ENCODE assay signal across 8 mouse cellular contexts in the genomic region with DNA sequence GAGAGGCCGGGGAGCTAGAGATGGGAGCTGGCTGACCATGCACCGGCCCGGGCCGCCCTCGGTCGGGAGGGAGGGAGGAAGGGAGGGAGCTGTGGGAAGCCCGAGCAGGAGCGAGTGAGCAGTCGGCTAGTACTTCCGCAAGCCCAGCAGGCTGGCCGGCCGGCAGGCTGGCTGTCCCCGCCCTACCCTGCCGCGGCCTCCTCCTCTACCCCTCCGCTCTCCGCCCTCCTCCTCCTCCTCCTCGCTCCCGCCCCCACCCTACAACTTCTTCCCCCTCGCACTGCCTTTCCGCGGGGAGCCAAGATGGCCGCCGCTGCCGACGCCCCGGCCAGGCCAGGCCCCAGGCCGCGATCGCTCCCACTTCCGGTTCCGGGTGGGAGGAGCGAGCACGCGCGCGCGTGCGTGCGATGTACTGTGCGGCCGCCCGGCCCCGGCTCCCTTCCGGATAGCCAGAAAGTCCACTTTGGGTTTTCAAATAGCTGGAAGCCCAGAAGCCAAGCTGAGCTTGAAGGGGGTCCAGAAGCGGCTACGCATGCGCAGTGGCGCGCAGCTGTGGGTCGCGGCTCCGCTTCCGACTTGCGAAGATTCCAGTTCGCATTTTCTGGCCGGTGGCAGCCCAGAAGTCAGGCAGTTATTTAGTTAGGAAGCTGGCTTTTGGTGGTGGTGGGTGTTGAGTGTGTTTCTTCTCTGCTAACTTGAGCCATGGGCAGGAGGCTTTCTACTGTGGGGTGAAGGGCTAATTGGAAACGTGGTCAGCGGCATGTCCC. TPM values are rescaled to one million over a fixed set of nuclear protein-coding genes. Genes with fewer than 3 reads are reported as not detected.
DNase-seq lines count a peak whose midpoint lies in the region; ATAC-seq and TF ChIP-seq lines count a peak whose summit lies in the region.

Gene Actr3 (minus strand): TSS at position 359 of the 767 bp plus-strand sequence.

- peak; percentile 33; the same call in 1 of the 2 replicates for TF ChIP-seq POLR2A in olfactory bulb, adult 2 months (IDR thresholded peaks at IDR 0.05; ENCODE audit: insufficient read depth, low read depth, low read length)
- peak; percentile 65 for TF ChIP-seq POLR2A in thymus, adult 2 months (IDR thresholded peaks at IDR 0.05; ENCODE audit: control insufficient read depth, extremely low read depth, insufficient read depth, low read length, poor library complexity)

- under 1% methylated on average over 49 of the region's 59 CpGs for WGBS in forebrain, embryonic 16.5 days
- under 1% methylated on average over 56 of the region's 59 CpGs for WGBS in lung, embryonic 14.5 days
- WGBS in olfactory bulb, adult 2 months: under 1% methylated on average over 51 of the region's 59 CpGs
- WGBS in thymus, adult 2 months: under 1% methylated on average over 53 of the region's 59 CpGs

- peaks cover 10% of the 10 kb centered on the region for H3K36me3 ChIP-seq in G1E (replicated peaks)
- H3K36me3 ChIP-seq in forebrain, embryonic 16.5 days (ENCODE audit: control insufficient read depth, insufficient read depth): no peaks in the 10 kb centered on the region
- H3K36me3 ChIP-seq in lung, embryonic 14.5 days (ENCODE audit: insufficient read depth): no peaks in the 10 kb centered on the region
- 0 out of 2 replicates have a peak, but pooled peaks cover 3% of the 10 kb centered on the region for H3K36me3 ChIP-seq in thymus, adult 2 months (ENCODE audit: control insufficient read depth, insufficient read depth, low read length)

- DNase-seq in G1E (ENCODE audit: low spot score): peak; percentile 97
- peak; percentile 99 to 100 for DNase-seq in cerebellum, adult 18-20 months
- DNase-seq in heart, postnatal 36 days: peak; percentile 100
- DNase-seq in layer of hippocampus, adult 2 months (ENCODE audit: low spot score in 2 of 2): peak; percentile 100
- DNase-seq in lung, embryonic 14.5 days: peak; percentile 100
- peak; percentile 100 for DNase-seq in thymus, adult 2 months

- H3K4me3 ChIP-seq in G1E (ENCODE audit: low read depth, low read length): peak within 1 kb of the TSS; percentile 83
- H3K4me3 ChIP-seq in forebrain, embryonic 16.5 days (replicated peaks; ENCODE audit: low read length): peak within 1 kb of the TSS; percentile 88
- peak within 1 kb of the TSS; percentile 91 for H3K4me3 ChIP-seq in layer of hippocampus, adult 2 months
- H3K4me3 ChIP-seq in lung, embryonic 14.5 days (ENCODE audit: low read depth, low read length): peak within 1 kb of the TSS; percentile 71
- peak within 1 kb of the TSS; percentile 96 for H3K4me3 ChIP-seq in olfactory bulb, adult 2 months (ENCODE audit: insufficient read depth, low read depth, low read length)
- peak within 1 kb of the TSS; percentile 79 for H3K4me3 ChIP-seq in thymus, adult 2 months (ENCODE audit: control insufficient read depth, insufficient read depth, low read length)

- H3K9ac ChIP-seq in forebrain, embryonic 16.5 days (replicated peaks; ENCODE audit: low read depth, low read length): peak within 1 kb of the TSS; percentile 94
- H3K9ac ChIP-seq in lung, embryonic 14.5 days: peak within 1 kb of the TSS; percentile 81

- peaks cover 53% of the 10 kb centered on the region for H3K4me1 ChIP-seq in G1E (ENCODE audit: insufficient read depth, low read depth, low read length)
- peaks cover 18% of the 10 kb centered on the region for H3K4me1 ChIP-seq in forebrain, embryonic 16.5 days (replicated peaks; ENCODE audit: control insufficient read depth, insufficient read depth, low read length)
- H3K4me1 ChIP-seq in lung, embryonic 14.5 days (ENCODE audit: insufficient read depth): peaks cover 20% of the 10 kb centered on the region
- peaks cover 2% of the 10 kb centered on the region; the same call in 1 of the 2 replicates for H3K4me1 ChIP-seq in olfactory bulb, adult 2 months (ENCODE audit: control insufficient read depth, insufficient read depth, low read length)
- H3K4me1 ChIP-seq in thymus, adult 2 months (replicated peaks; ENCODE audit: control insufficient read depth, insufficient read depth, low read length): peaks cover 14% of the 10 kb centered on the region

- no peaks in the 10 kb centered on the region for H3K27me3 ChIP-seq in G1E (ENCODE audit: insufficient read depth, low read length)
- no peaks in the 10 kb centered on the region for H3K27me3 ChIP-seq in forebrain, embryonic 16.5 days (replicated peaks; ENCODE audit: control insufficient read depth, insufficient read depth, low read length)
- no peaks in the 10 kb centered on the region for H3K27me3 ChIP-seq in lung, embryonic 14.5 days (ENCODE audit: insufficient read depth, low read length)
- H3K27me3 ChIP-seq in thymus, adult 2 months (ENCODE audit: control insufficient read depth, insufficient read depth, low read length): no peaks in the 10 kb centered on the region

- ATAC-seq in G1E (ENCODE audit: extremely low read depth, insufficient number of reproducible peaks, low FRiP score, poor library complexity, severe bottlenecking): peak; percentile 77
- peak; percentile 96 for ATAC-seq in forebrain, embryonic 16.5 days
- ATAC-seq in lung, embryonic 14.5 days (ENCODE audit: insufficient read depth): peak; percentile 95

- H3K27ac ChIP-seq in forebrain, embryonic 16.5 days (ENCODE audit: low read length): peak within 1 kb of the TSS; percentile 95
- peak within 1 kb of the TSS; percentile 99 for H3K27ac ChIP-seq in layer of hippocampus, adult 2 months
- peak within 1 kb of the TSS; percentile 98 for H3K27ac ChIP-seq in lung, embryonic 14.5 days (ENCODE audit: low read depth)
- H3K27ac ChIP-seq in olfactory bulb, adult 2 months (ENCODE audit: insufficient read depth, low read depth, low read length): peak within 1 kb of the TSS; percentile 63
- H3K27ac ChIP-seq in thymus, adult 2 months (ENCODE audit: control insufficient read depth, insufficient read depth, low read length): peak within 1 kb of the TSS; percentile 97

- H3K4me2 ChIP-seq in forebrain, embryonic 16.5 days (ENCODE audit: low read length): peak within 1 kb of the TSS; percentile 64
- H3K4me2 ChIP-seq in lung, embryonic 14.5 days: peak within 1 kb of the TSS; percentile 73

- TF ChIP-seq CTCF in G1E (IDR thresholded peaks at IDR 0.05; ENCODE audit: low read depth, low read length): no peak
- no peak for TF ChIP-seq CTCF in layer of hippocampus, adult 2 months (conservative IDR thresholded peaks at IDR 0.05)
- TF ChIP-seq CTCF in lung, embryonic 14.5 days (IDR thresholded peaks at IDR 0.05; ENCODE audit: low read depth): no peak
- no peak for TF ChIP-seq CTCF in olfactory bulb, adult 2 months (IDR thresholded peaks at IDR 0.05; ENCODE audit: insufficient read depth, low read depth, low read length)
- TF ChIP-seq CTCF in thymus, adult 2 months (IDR thresholded peaks at IDR 0.05; ENCODE audit: borderline replicate concordance, control insufficient read depth, extremely low read depth, insufficient read depth, low read length, poor library complexity): peak; percentile 61

- intact Hi-C loops in heart, postnatal 36 days (cut with DNase I): loop anchor here (1.0 to 5.0 kb wide), 3 partner anchors 41 to 125 kb away; partner anchors contain the start of gene Slc35f5

- H3K9me3 ChIP-seq in G1E (replicated peaks): no peaks in the 10 kb centered on the region
- no peaks in the 10 kb centered on the region for H3K9me3 ChIP-seq in forebrain, embryonic 16.5 days (ENCODE audit: control insufficient read depth, low read length)
- no peaks in the 10 kb centered on the region for H3K9me3 ChIP-seq in lung, embryonic 14.5 days (ENCODE audit: low read depth, low read length)

RNA-seq across cellular contexts. Expression of gene Actr3, which starts in this region (rescaled TPM):
- total RNA-seq in G1E (2014; fragmentation: Nextera tagmentation) (569 and 654 TPM in 2 replicates), G1E (2017) (682 and 756 TPM in 2 replicates)
- polyA plus RNA-seq in G1E (2012): 444 and 504 TPM in 2 replicates
- polyA plus RNA-seq in forebrain, embryonic 16.5 days (2015; fragmentation: Nextera tagmentation; extraction: Ambion mirVana): 241 and 250 TPM in 2 replicates
- 100 to 1,000 TPM; 107 to 120 TPM for total RNA-seq in heart, postnatal 36 days (2021)
- 100 to 1,000 TPM; 352 to 359 TPM for total RNA-seq in layer of hippocampus, adult 2 months (2021)
- polyA plus RNA-seq in lung, embryonic 14.5 days (2014; fragmentation: Nextera tagmentation; extraction: Ambion mirVana): 342 and 351 TPM in 2 replicates
- polyA plus RNA-seq in olfactory bulb, adult 2 months (2012; ENCODE audit: insufficient read depth, insufficient read length, low replicate concordance, missing spikeins): 180 TPM in 1 of 2 replicates, not detected in the other
- polyA plus RNA-seq in thymus, adult 2 months (2012; rRNA removed): 128 TPM in 2 replicates

Comparison
In these comparisons a context has a peak if more than half of its experiments do, and no peak if none do; other contexts are left out.
1. Peak in every context shown above with its lines: DNase-seq, ATAC-seq, H3K4me3 ChIP-seq and H3K27ac ChIP-seq.